Mouse (Mus musculus): ENCODE measurements around the gene Ggt6. TPM values are rescaled to one million over a fixed set of nuclear protein-coding genes. Genes with fewer than 3 reads are reported as not detected.

Gene Ggt6
- polyA plus RNA-seq, 1 experiment, result 0.23 TPM

DNA sequence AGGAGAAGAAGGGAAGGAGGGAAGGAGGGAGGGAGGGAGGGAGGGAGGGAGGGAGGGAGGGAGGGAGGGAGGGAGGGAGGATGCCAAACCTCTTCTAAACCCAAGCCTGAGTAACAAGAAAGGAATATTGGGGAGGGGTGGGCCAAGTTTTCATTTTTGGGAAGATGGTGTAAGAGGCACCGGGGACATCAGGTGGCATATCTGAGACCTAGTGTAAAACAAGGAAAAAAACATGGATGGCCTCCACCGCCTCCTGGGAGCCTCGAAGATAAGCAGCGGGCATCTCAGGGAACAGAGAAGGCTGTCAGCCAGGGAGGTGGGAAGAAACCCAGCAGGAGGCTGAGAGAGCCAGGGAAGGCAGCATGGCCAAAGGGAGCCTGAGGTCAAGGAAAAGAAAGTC is 29.8 kb upstream of the Ggt6 start:
- Histone ChIP-seq H3K36me3 (ENCODE audit: control insufficient read depth, insufficient read depth, low read length) (no peaks in the 10 kb centered on the region), H3K27ac (ENCODE audit: insufficient read depth, low read length) (no peak overlapping the region), H3K4me1 (ENCODE audit: control insufficient read depth, insufficient read depth, insufficient read length) (no peaks in the 10 kb centered on the region), H3K4me3 (ENCODE audit: extremely low read depth, insufficient read depth, insufficient read length) (no peak overlapping the region), H3K27me3 (ENCODE audit: control insufficient read depth, insufficient read depth, low read length) (no peaks in the 10 kb centered on the region)
- 86% methylated on average over 4 of the region's 4 CpGs for WGBS
- TF ChIP-seq CTCF (IDR thresholded peaks at IDR 0.05; ENCODE audit: extremely low read depth, insufficient read depth, insufficient read length, insufficient replicate concordance), result no peak
- no peak for TF ChIP-seq POLR2A (IDR thresholded peaks at IDR 0.05; ENCODE audit: low read depth, low read length)
- no peak for DNase-seq (ENCODE audit: low read depth in 1 of 2, low spot score in 2 of 2)

- DNase-seq (ENCODE audit: low read depth in 1 of 2, low spot score in 2 of 2), result no peak
- no peaks in the 10 kb centered on the region for H3K36me3 ChIP-seq (ENCODE audit: control insufficient read depth, insufficient read depth, low read length)
- TF ChIP-seq CTCF (IDR thresholded peaks at IDR 0.05; ENCODE audit: extremely low read depth, insufficient read depth, insufficient read length, insufficient replicate concordance), result no peak
- no peak for TF ChIP-seq POLR2A (IDR thresholded peaks at IDR 0.05; ENCODE audit: low read depth, low read length)
- WGBS, result 71% methylated on average over 8 of the region's 8 CpGs
- peaks cover 2% of the 10 kb centered on the region; the same call in 1 of the 2 replicates for H3K4me1 ChIP-seq (ENCODE audit: control insufficient read depth, insufficient read depth, insufficient read length)
- H3K27ac ChIP-seq (ENCODE audit: insufficient read depth, low read length), result no peak overlapping the region
- no peaks in the 10 kb centered on the region for H3K27me3 ChIP-seq (ENCODE audit: control insufficient read depth, insufficient read depth, low read length)
- no peak overlapping the region for H3K4me3 ChIP-seq (ENCODE audit: extremely low read depth, insufficient read depth, insufficient read length)
Observed at GRCm38 (mm10) chr11:72406079-72406675, 29.1 kb upstream of the Ggt6 start.

- WGBS, result 18% methylated on average over 3 of the region's 3 CpGs
- Histone ChIP-seq H3K36me3 (ENCODE audit: control insufficient read depth, insufficient read depth, low read length) (no peaks in the 10 kb centered on the region), H3K27me3 (ENCODE audit: control insufficient read depth, insufficient read depth, low read length) (0 out of 2 replicates have a peak, but pooled peaks cover 2% of the 10 kb centered on the region), H3K27ac (ENCODE audit: insufficient read depth, low read length) (no peak overlapping the region), H3K4me1 (ENCODE audit: control insufficient read depth, insufficient read depth, insufficient read length) (peaks cover 8% of the 10 kb centered on the region; the same call in 1 of the 2 replicates), H3K4me3 (ENCODE audit: extremely low read depth, insufficient read depth, insufficient read length) (no peak overlapping the region)
- DNase-seq (ENCODE audit: low read depth in 1 of 2, low spot score in 2 of 2), result no peak
- no peak for TF ChIP-seq POLR2A (IDR thresholded peaks at IDR 0.05; ENCODE audit: low read depth, low read length)
- TF ChIP-seq CTCF (IDR thresholded peaks at IDR 0.05; ENCODE audit: extremely low read depth, insufficient read depth, insufficient read length, insufficient replicate concordance), result no peak
Observed at GRCm38 (mm10) chr11:72407081-72407480, 28.2 kb upstream of the Ggt6 start.

GRCm38 (mm10) chr11:72407574-72407973 is 27.8 kb upstream of the Ggt6 start:
- Histone ChIP-seq H3K4me3 (ENCODE audit: extremely low read depth, insufficient read depth, insufficient read length) (no peak overlapping the region), H3K36me3 (ENCODE audit: control insufficient read depth, insufficient read depth, low read length) (no peaks in the 10 kb centered on the region), H3K27me3 (ENCODE audit: control insufficient read depth, insufficient read depth, low read length) (0 out of 2 replicates have a peak, but pooled peaks cover 2% of the 10 kb centered on the region), H3K4me1 (ENCODE audit: control insufficient read depth, insufficient read depth, insufficient read length) (peaks cover 8% of the 10 kb centered on the region; the same call in 1 of the 2 replicates), H3K27ac (ENCODE audit: insufficient read depth, low read length) (no peak overlapping the region)
- TF ChIP-seq CTCF (IDR thresholded peaks at IDR 0.05; ENCODE audit: extremely low read depth, insufficient read depth, insufficient read length, insufficient replicate concordance), result no peak
- TF ChIP-seq POLR2A (IDR thresholded peaks at IDR 0.05; ENCODE audit: low read depth, low read length), result no peak
- WGBS, result 58% methylated on average over 7 of the region's 7 CpGs
- DNase-seq (ENCODE audit: low read depth in 1 of 2, low spot score in 2 of 2), result no peak

DNA sequence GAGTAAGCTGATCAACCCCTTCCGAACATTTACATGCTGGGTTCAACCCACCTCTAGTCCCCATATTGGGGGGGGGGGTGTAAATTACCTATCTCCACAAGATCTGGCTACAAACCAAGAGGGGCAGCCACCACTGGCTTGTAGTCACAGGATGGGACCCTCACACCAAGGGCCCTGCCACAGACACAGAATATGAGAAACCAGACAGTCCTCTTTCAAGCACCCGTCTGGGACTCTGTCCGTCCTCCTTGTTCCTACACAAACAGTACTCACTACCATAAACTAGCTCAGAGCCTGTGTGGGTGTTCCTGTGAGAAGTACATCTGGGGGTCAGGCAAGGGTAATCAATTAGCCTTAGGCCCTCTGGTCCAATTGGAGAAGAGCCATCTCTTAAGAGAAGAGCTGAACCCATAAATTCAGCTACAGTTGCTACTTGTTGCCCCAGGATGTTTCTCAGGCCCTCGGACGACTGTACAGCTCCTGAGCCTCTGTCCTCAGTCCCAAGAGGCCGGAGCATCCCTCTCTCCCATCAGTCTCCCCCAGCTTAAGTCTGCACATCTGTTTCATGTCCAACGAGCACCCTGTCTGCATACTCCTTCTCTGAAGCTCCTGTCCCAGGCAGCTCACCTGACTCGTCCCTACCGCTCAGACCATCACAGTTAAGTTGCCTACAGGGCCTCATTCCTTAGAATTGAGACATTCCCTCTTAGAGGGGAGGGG is 26.7 kb upstream of the Ggt6 start:
- 86% methylated on average over 9 of the region's 9 CpGs for WGBS
- TF ChIP-seq CTCF (IDR thresholded peaks at IDR 0.05; ENCODE audit: extremely low read depth, insufficient read depth, insufficient read length, insufficient replicate concordance), result no peak
- TF ChIP-seq POLR2A (IDR thresholded peaks at IDR 0.05; ENCODE audit: low read depth, low read length), result no peak

GRCm38 (mm10) chr11:72409649-72410385 is 25.5 kb upstream of the Ggt6 start:
- WGBS, result 75% methylated on average over 12 of the region's 12 CpGs
- no peak for TF ChIP-seq POLR2A (IDR thresholded peaks at IDR 0.05; ENCODE audit: low read depth, low read length)
- TF ChIP-seq CTCF (IDR thresholded peaks at IDR 0.05; ENCODE audit: extremely low read depth, insufficient read depth, insufficient read length, insufficient replicate concordance), result no peak
- no peak for DNase-seq (ENCODE audit: low read depth in 1 of 2, low spot score in 2 of 2)
- no peaks in the 10 kb centered on the region for H3K36me3 ChIP-seq (ENCODE audit: control insufficient read depth, insufficient read depth, low read length)
- H3K4me3 ChIP-seq (ENCODE audit: extremely low read depth, insufficient read depth, insufficient read length), result no peak overlapping the region
- 0 out of 2 replicates have a peak, but pooled peaks cover 2% of the 10 kb centered on the region for H3K27me3 ChIP-seq (ENCODE audit: control insufficient read depth, insufficient read depth, low read length)
- no peak overlapping the region for H3K27ac ChIP-seq (ENCODE audit: insufficient read depth, low read length)
- peaks cover 8% of the 10 kb centered on the region; the same call in 1 of the 2 replicates for H3K4me1 ChIP-seq (ENCODE audit: control insufficient read depth, insufficient read depth, insufficient read length)

More for the DNA sequence above, 26.7 kb upstream of the Ggt6 start:
- DNase-seq (ENCODE audit: low read depth in 1 of 2, low spot score in 2 of 2), result no peak
- Histone ChIP-seq H3K36me3 (ENCODE audit: control insufficient read depth, insufficient read depth, low read length) (no peaks in the 10 kb centered on the region), H3K4me3 (ENCODE audit: extremely low read depth, insufficient read depth, insufficient read length) (no peak overlapping the region), H3K27me3 (ENCODE audit: control insufficient read depth, insufficient read depth, low read length) (0 out of 2 replicates have a peak, but pooled peaks cover 2% of the 10 kb centered on the region), H3K27ac (ENCODE audit: insufficient read depth, low read length) (no peak overlapping the region), H3K4me1 (ENCODE audit: control insufficient read depth, insufficient read depth, insufficient read length) (peaks cover 8% of the 10 kb centered on the region; the same call in 1 of the 2 replicates)

Measured in spleen, adult 2 months (tissue).